Mouse (Mus musculus) lung, embryonic 16.5 days (tissue): ENCODE results near the gene Ostf1. TPM values are rescaled to one million over a fixed set of nuclear protein-coding genes. Genes with fewer than 3 reads are reported as not detected.

Source experiments
- ATAC-seq: fragments of 200-750 bp; cut with Nextera tagmentation; 2 replicates; pipeline ENCODE4 v1.8.0; 2017; ENCODE audit warnings: low read depth, mild to moderate bottlenecking, moderate library complexity
- H3K27ac ChIP-seq: fragments of 300-500 bp; sonication (generic); 2 replicates; pipeline ENCODE4 v1.5.1; 2014; ENCODE audit warnings: mild to moderate bottlenecking, control low read depth, low read length
- H3K27me3 ChIP-seq: fragments of 300-500 bp; sonication (generic); 2 replicates; pipeline ENCODE4 v1.6.1; 2014; ENCODE audit warnings: low read depth, low read length, mixed read lengths; ENCODE audit not compliant: control insufficient read depth, insufficient read depth
- H3K36me3 ChIP-seq: fragments of 300-500 bp; sonication (generic); 2 replicates; pipeline ENCODE4 v1.6.1; 2014; ENCODE audit warnings: low read length; ENCODE audit not compliant: control insufficient read depth, insufficient read depth
- H3K4me1 ChIP-seq: fragments of 300-500 bp; sonication (generic); replicated peaks from 2 replicates; pipeline ENCODE4 v1.6.1; 2014; ENCODE audit warnings: low read length, mixed read lengths; ENCODE audit not compliant: control insufficient read depth, insufficient read depth
- H3K4me2 ChIP-seq: fragments of 300-500 bp; sonication (generic); 2 replicates; pipeline ENCODE4 v1.6.1; 2014; ENCODE audit warnings: low read depth, low read length, control low read depth
- H3K4me3 ChIP-seq: fragments of 300-500 bp; sonication (generic); 2 replicates; pipeline ENCODE4 v1.5.1; 2014; ENCODE audit warnings: mild to moderate bottlenecking, low read length, control low read depth
- H3K9ac ChIP-seq: fragments of 300-500 bp; sonication (generic); 2 replicates; pipeline ENCODE4 v1.6.1; 2014; ENCODE audit warnings: low read length, control low read depth
- H3K9me3 ChIP-seq: fragments of 300-500 bp; sonication (generic); 2 replicates; pipeline ENCODE4 v1.6.1; 2016; ENCODE audit warnings: low read length; ENCODE audit not compliant: control insufficient read depth
- WGBS: fragments of 180-500 bp; shearing (Covaris S2); extraction: QIAGEN DNeasy Blood & Tissue Kit; methylation state at CpG from one replicate; pipeline ENCODE4 v1.1.7; 2014; 5-methylcytosine and 5-hydroxymethylcytosine counted together
- polyA plus RNA-seq: library from polyadenylated mRNA; unstranded; fragments of >200 nt; fragmentation: Nextera tagmentation; extraction: Ambion mirVana; gene quantifications from 2 replicates; pipeline ENCODE4 v1.2.1, GENCODE M21; 2015

Ostf1 gene
- polyA plus RNA-seq, 1 experiment from 2014 or later, result 111 TPM

DNA sequence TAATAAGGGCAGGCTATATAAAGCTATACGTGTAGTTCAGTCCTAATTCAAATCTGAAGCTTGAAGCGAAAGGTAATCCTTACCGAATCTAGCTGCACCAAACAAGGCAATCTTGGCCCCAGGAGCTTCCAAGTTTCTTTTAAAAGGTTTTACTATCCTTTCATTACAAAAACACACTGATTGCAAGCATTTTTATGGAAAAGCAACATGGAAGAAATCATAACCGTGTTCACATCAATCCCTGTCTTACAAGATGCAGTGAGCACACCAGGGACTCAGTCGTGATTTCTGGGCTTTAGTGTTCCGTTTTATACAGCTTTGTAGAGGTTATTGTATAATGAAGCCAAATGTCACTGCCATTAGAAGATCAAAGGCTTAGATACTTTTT is 16.9 kb upstream of the Ostf1 start:
- H3K27ac ChIP-seq, result no peak overlapping the region
- H3K4me2 ChIP-seq, result no peak overlapping the region
- no peak for ATAC-seq
- no peaks in the 10 kb centered on the region for H3K27me3 ChIP-seq
- 78% methylated on average over 6 of the region's 6 CpGs for WGBS
- no peaks in the 10 kb centered on the region for H3K36me3 ChIP-seq
- H3K9ac ChIP-seq, result no peak overlapping the region
- no peaks in the 10 kb centered on the region for H3K9me3 ChIP-seq
- no peaks in the 10 kb centered on the region for H3K4me1 ChIP-seq
- H3K4me3 ChIP-seq, result no peak overlapping the region

DNA sequence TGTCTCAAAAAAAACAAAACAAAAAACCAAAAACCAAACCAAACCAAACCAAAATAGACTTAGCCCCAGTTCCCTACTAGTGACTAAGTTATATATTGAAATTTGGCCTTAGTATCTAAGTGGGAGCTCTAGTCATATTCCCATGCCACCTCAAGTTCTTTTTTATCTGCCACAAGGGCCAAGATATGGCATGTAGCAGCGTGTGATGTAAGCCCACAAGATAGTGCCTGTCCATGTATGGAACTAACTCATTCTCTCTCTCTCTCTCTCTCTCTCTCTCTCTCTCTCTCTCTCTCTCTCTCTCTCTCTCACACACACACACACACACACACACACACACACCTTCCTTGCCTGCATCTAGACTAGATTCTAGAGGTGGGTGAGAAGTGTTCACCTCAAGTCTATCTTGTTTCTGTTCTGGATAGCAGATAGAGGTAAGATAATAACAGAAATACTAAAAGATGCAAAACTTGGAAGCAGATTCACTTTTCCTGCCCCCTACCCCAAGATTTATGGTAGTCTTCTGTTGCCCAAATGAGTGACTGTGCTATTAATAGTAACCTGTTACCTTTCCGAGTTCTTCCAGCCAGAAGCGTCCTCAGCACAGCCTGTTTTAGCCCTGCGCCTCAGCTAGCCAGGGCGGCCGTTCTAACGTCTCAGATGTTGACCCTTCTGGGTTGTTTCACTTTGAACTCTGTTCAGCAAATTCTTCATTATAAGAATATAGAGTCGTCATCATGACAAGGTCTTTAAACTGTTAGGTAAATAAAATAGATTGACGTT is 16.3 kb upstream of the Ostf1 start:
- Histone ChIP-seq H3K4me1 (no peaks in the 10 kb centered on the region), H3K27me3 (no peaks in the 10 kb centered on the region), H3K4me3 (no peak overlapping the region), H3K36me3 (no peaks in the 10 kb centered on the region), H3K9me3 (no peaks in the 10 kb centered on the region), H3K9ac (no peak overlapping the region), H3K4me2 (no peak overlapping the region), H3K27ac (no peak overlapping the region)
- ATAC-seq, result no peak
- 49% methylated on average over 9 of the region's 9 CpGs for WGBS

DNA sequence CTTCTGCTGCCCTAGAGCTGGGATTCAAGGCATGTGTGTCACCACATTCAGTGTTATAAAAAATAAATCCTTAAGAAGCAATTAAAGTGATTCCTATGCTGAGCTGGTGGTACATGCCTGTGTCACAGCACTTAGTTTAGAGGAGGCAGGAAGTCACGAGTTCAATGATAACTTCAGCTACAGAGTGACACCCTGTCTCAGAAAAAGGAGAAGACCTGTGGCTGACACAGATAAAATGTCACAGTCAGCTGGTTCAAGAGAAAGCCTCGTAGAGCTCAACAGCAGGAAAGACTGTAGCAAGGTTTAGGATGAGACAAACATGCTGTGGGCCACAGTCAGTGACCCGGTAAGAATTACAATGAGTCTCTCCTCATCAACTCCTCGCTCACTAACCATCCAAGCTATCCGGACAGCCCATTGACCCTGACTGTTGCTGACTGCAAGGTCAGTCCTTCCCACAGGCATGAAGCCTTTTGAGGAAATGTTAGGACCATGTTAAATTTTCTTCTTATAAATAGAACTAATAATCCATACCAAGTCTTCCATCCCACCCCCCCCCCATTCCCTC is 15.3 kb upstream of the Ostf1 start:
- WGBS, result 52% methylated on average over 5 of the region's 5 CpGs
- H3K4me3 ChIP-seq, result no peak overlapping the region
- no peaks in the 10 kb centered on the region for H3K9me3 ChIP-seq
- H3K27ac ChIP-seq, result no peak overlapping the region
- H3K36me3 ChIP-seq, result no peaks in the 10 kb centered on the region
- no peaks in the 10 kb centered on the region for H3K4me1 ChIP-seq
- no peak overlapping the region for H3K4me2 ChIP-seq
- H3K27me3 ChIP-seq, result no peaks in the 10 kb centered on the region
- H3K9ac ChIP-seq, result no peak overlapping the region
- no peak for ATAC-seq

DNA sequence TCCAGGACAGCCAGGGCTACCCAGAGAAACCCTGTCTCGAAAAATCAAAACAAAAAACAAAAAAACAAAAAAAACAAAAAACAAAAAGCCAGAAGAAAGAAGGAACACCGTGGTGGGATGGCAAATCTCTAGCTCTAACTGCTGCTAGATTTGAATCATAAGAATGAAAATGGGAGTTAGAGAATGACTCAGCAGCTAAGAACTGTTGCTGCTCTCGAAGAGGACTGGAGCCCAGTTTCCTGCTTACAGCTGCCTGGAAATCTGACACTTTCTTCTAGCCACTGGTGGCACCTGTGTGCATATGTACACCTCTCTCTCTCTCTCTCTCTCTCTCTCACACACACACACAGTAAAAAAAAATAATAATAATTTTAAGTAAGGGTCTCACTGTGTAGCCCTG is 14.8 kb upstream of the Ostf1 start:
- Histone ChIP-seq H3K9ac (no peak overlapping the region), H3K4me3 (no peak overlapping the region), H3K27me3 (no peaks in the 10 kb centered on the region), H3K27ac (no peak overlapping the region), H3K4me1 (no peaks in the 10 kb centered on the region), H3K9me3 (no peaks in the 10 kb centered on the region), H3K36me3 (no peaks in the 10 kb centered on the region), H3K4me2 (no peak overlapping the region)
- no peak for ATAC-seq
- WGBS, result 58% methylated on average over 3 of the region's 3 CpGs

DNA sequence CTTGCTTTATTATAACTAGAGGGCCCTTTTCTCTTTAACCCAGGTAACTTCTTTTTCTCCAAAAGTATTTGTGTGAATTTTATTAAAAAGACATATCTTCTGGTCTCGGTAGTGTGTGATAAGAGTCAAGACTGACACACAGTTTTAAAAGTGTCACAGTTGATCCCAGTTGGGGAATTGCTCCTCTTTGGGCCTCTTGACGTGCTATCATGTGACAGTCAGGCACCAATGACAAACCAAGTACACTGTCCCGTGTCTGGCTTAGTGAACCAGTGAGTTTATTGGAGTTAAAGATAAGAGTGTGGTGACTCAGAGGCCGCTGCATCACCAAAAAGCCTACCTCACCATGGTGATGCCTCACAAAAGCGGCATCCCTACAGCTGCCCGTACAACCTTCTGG is 12.5 kb upstream of the Ostf1 start:
- Histone ChIP-seq H3K4me3 (no peak overlapping the region), H3K9ac (no peak overlapping the region), H3K27me3 (no peaks in the 10 kb centered on the region), H3K4me1 (no peaks in the 10 kb centered on the region), H3K27ac (no peak overlapping the region), H3K4me2 (no peak overlapping the region), H3K9me3 (no peaks in the 10 kb centered on the region), H3K36me3 (no peaks in the 10 kb centered on the region)
- no peak for ATAC-seq
- 74% methylated on average over 6 of the region's 6 CpGs for WGBS

DNA sequence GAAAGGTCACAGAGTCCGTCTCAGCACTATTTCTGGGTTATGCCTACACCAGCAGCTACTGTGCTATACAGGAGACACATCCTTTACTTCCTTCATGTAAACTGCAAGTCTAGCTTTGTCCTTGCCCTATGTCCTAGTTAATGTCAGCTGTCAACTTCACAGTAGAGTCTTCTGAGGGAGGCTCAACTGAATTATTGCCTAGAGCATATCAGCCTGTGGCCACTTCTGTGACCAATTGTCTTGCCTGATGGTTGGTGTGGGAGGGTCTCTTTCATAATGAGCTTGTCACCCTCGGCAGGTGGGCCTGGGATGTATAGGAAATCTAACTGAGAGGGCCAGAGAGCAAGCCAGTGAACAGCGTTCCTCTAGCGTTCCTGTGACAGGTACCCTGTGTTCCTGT is 11.8 kb upstream of the Ostf1 start:
- Histone ChIP-seq H3K27ac (no peak overlapping the region), H3K9me3 (no peaks in the 10 kb centered on the region), H3K4me2 (no peak overlapping the region), H3K4me3 (no peak overlapping the region), H3K36me3 (no peaks in the 10 kb centered on the region), H3K27me3 (no peaks in the 10 kb centered on the region), H3K4me1 (no peaks in the 10 kb centered on the region), H3K9ac (no peak overlapping the region)
- no peak for ATAC-seq
- WGBS, result 41% methylated on average over 4 of the region's 4 CpGs

DNA sequence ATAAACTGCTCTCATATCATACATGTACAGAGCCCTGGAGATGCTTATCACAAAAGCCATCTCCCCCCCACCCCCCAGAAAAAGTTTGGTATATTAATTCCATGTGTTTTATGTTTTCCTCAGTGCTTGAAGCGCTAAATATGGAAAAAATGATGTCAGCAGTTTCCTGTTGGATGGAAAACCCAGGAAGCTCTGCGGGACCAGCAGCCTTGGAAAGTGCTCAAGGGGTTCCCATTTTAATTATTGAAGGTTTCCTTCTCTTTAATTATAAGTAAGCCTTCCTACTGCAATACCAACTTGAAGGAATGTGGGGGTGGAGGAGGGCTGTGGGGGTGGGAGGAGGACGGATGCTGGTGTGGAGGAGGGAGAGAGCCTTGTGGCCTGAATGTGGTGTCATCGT is 9.4 kb upstream of the Ostf1 start:
- Histone ChIP-seq H3K9me3 (no peaks in the 10 kb centered on the region), H3K4me1 (no peaks in the 10 kb centered on the region), H3K4me2 (no peak overlapping the region), H3K36me3 (no peaks in the 10 kb centered on the region), H3K4me3 (no peak overlapping the region), H3K27ac (no peak overlapping the region), H3K27me3 (no peaks in the 10 kb centered on the region), H3K9ac (no peak overlapping the region)
- no peak for ATAC-seq
- 65% methylated on average over 4 of the region's 4 CpGs for WGBS

DNA sequence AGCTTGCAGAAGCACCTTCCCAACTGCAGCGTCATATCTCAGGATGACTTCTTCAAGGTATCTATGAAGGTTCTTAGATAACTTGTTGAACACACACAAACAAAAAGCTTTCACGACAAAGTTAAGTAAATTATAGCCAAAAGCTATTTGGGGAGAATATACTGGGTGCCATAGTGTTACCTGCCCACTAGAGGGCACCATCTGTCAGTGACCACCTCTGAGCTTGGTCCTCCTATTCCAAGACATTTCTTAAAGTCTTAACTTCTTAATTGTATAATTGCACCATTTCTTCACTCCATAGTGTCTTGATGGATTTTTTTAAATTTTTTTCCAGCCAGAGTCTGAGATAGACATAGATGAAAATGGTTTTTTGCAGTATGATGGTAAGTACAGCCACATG is 7.9 kb upstream of the Ostf1 start:
- no peaks in the 10 kb centered on the region for H3K36me3 ChIP-seq
- H3K9me3 ChIP-seq, result no peaks in the 10 kb centered on the region
- H3K4me3 ChIP-seq, result no peak overlapping the region
- ATAC-seq, result no peak
- H3K4me2 ChIP-seq, result no peak overlapping the region
- no peak overlapping the region for H3K9ac ChIP-seq
- no peaks in the 10 kb centered on the region for H3K4me1 ChIP-seq
- H3K27ac ChIP-seq, result no peak overlapping the region
- no peaks in the 10 kb centered on the region for H3K27me3 ChIP-seq
- WGBS, result 16% methylated on average over 2 of the region's 2 CpGs

DNA sequence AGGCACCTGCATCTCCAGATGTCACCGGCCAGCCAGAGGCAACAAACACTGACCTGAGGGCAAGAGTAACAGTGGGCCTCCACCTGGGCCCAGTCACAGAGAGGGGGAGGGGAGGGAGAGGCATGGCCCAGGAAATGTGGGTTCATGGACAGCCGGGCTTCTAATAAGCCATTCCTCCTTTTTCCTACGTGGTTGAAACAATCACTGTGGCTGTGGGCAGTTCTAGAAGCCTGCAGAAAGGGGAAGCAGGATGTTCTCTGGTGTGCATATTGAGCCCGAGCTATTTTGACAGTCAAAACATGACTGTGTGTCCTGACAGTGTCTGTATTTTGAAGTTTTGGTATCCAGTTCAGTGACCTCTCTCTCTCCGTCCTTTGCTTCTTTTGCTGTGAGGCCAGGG is 7.3 kb upstream of the Ostf1 start:
- no peak for ATAC-seq
- Histone ChIP-seq H3K36me3 (no peaks in the 10 kb centered on the region), H3K9ac (no peak overlapping the region), H3K4me1 (no peaks in the 10 kb centered on the region), H3K27me3 (no peaks in the 10 kb centered on the region), H3K4me2 (no peak overlapping the region), H3K4me3 (no peak overlapping the region), H3K27ac (no peak overlapping the region), H3K9me3 (no peaks in the 10 kb centered on the region)
- 48% methylated on average over 5 of the region's 5 CpGs for WGBS
